Mouse (Mus musculus): Measurements from ENCODE around the gene Lep. TPM values are rescaled to one million over a fixed set of nuclear protein-coding genes. Genes with fewer than 3 reads are reported as not detected.

Gene Lep
- total and polyA plus RNA-seq, 2 experiments from 2014 or later, result not detected

DNA sequence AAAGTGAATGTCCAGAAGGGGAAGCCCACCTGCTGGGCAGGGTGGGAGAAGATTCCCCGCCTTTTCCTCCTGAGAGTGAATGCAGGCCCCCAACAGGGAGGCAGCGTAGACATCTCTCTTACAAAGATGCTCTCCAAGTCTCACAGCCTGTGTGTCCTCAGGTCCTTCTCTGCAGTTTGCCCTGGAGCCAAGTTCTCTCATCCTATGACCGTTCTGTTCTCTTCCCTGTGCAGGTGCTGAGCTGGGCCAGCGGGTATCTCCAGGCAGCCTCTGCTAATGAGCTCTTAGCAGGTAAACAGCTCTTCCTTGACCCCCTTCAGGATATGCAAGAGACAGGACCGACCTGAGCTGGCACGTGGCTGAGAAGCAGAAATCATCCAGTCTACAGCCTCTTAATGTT is 38.5 kb upstream of the Lep start:
- TF ChIP-seq CTCF (IDR thresholded peaks at IDR 0.05; ENCODE audit: low read depth), result no peak
- peaks cover 14% of the 10 kb centered on the region for H3K4me1 ChIP-seq (ENCODE audit: insufficient read depth)
- peaks cover 9% of the 10 kb centered on the region; the same call in 1 of the 2 replicates for H3K27me3 ChIP-seq (ENCODE audit: insufficient read depth, low read length)
- no peaks in the 10 kb centered on the region for H3K36me3 ChIP-seq (ENCODE audit: insufficient read depth)
- 64% methylated on average over 6 of the region's 6 CpGs for WGBS
- no peak overlapping the region for H3K27ac ChIP-seq (ENCODE audit: low read depth, low read length)
- H3K9ac ChIP-seq, result no peak overlapping the region
- no peaks in the 10 kb centered on the region for H3K9me3 ChIP-seq (ENCODE audit: low read length)
- ATAC-seq (no peak), DNase-seq (no peak)
- H3K4me3 ChIP-seq (ENCODE audit: low read depth, low read length), result no peak overlapping the region
- H3K4me2 ChIP-seq (ENCODE audit: low read depth), result no peak overlapping the region

DNA sequence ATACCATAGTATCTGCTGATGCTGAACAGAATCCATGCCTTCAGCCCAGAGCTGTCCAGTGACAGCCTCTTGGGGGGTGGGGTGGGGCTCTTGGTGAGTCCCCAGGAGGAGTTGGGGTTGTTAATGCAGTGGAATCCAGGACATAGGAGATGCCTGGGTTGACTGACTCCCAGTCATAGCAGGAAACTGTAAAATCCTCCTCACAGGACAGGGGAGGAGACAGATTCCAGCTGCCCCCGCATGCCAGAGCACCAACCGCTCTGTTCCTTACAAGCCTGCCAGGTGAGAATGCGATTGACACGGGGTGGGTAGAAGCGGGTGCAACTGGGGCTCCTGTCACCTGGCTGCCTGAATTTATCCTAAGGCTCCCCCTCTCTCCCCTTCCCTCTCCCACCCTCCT is 37.9 kb upstream of the Lep start:
- Histone ChIP-seq H3K4me2 (ENCODE audit: low read depth) (no peak overlapping the region), H3K27ac (ENCODE audit: low read depth, low read length) (no peak overlapping the region), H3K4me1 (ENCODE audit: insufficient read depth) (peaks cover 8% of the 10 kb centered on the region), H3K9ac (no peak overlapping the region), H3K36me3 (ENCODE audit: insufficient read depth) (no peaks in the 10 kb centered on the region), H3K27me3 (ENCODE audit: insufficient read depth, low read length) (peaks cover 9% of the 10 kb centered on the region; the same call in 1 of the 2 replicates), H3K4me3 (ENCODE audit: low read depth, low read length) (no peak overlapping the region), H3K9me3 (ENCODE audit: low read length) (no peaks in the 10 kb centered on the region)
- 79% methylated on average over 5 of the region's 5 CpGs for WGBS
- no peak for ATAC-seq
- DNase-seq, result no peak
- TF ChIP-seq CTCF (IDR thresholded peaks at IDR 0.05; ENCODE audit: low read depth), result no peak

DNA sequence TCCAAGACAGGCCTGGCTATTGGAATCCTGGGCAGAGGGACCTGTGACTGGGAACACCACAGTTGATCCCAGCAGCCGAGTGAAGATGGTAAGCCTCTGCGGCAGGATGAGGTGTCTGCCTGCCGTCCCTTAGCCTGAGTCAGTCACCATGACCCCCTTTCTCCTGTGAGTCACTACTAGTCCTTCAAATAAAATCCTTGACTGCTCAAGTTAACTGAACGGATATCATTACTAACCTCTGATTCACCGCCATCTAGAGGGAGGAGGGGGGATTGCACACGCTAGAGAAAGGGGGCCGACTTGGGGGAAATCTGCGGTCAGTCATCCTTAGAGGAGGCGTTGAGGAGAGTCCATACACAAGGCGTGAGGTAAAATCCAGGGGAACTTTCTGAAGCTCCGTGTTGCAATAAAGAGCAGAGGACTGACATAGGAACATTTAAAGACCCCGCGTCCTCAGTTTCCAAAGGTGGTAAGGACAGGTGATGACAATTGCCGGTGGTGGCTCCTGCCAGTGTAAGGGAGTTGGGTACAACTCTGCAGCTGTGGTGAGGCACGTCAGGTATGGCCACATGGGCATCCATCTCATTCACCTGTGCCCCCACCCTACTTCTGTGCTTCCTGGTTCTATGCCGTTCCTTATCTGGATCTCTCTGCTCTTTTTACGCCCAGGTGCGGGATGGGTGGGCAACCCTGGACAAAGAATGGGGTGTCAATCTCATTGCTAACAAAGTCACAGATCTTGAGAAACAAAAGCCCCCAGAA is 36.6 kb upstream of the Lep start:
- 37% methylated on average over 18 of the region's 18 CpGs for WGBS
- TF ChIP-seq CTCF (IDR thresholded peaks at IDR 0.05; ENCODE audit: low read depth), result peak; percentile 84
- H3K36me3 ChIP-seq (ENCODE audit: insufficient read depth), result no peaks in the 10 kb centered on the region
- H3K4me3 ChIP-seq (ENCODE audit: low read depth, low read length), result no peak overlapping the region
- peaks cover 9% of the 10 kb centered on the region for H3K27me3 ChIP-seq (ENCODE audit: insufficient read depth, low read length)
- H3K27ac ChIP-seq (ENCODE audit: low read depth, low read length), result no peak overlapping the region
- ATAC-seq (peak; percentile 44), DNase-seq (peak; percentile 84)
- no peaks in the 10 kb centered on the region for H3K9me3 ChIP-seq (ENCODE audit: low read length)
- peak overlapping the region; percentile 40 for H3K4me2 ChIP-seq (ENCODE audit: low read depth)
- peaks cover 7% of the 10 kb centered on the region; the same call in 1 of the 2 replicates for H3K4me1 ChIP-seq (ENCODE audit: insufficient read depth)
- no peak overlapping the region for H3K9ac ChIP-seq

DNA sequence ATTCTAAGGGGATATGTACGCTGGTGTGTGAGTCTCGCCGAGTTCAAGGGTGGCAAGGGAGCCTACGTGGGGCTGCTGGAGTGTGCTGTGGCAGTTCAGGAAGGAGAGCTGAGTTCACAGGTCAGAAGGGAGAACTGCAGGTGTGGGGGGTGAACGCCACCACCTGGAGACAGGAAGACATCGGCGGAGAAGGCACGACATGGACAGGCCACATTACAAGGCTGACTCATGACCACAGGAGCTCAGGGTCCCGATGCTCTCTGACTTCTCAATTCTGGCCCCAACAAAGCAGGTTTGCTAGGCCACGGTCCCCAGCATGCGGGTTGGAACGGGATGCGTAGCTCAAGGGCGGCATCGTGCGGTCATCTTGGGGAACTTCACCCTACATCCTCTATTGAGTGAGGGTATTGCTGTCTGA is 36.0 kb upstream of the Lep start:
- Histone ChIP-seq H3K27me3 (ENCODE audit: insufficient read depth, low read length) (peaks cover 9% of the 10 kb centered on the region), H3K4me1 (ENCODE audit: insufficient read depth) (peaks cover 7% of the 10 kb centered on the region; the same call in 1 of the 2 replicates), H3K9ac (no peak overlapping the region), H3K4me2 (ENCODE audit: low read depth) (peak overlapping the region; percentile 40), H3K27ac (ENCODE audit: low read depth, low read length) (no peak overlapping the region), H3K9me3 (ENCODE audit: low read length) (no peaks in the 10 kb centered on the region), H3K4me3 (ENCODE audit: low read depth, low read length) (0 out of 2 replicates have a peak overlapping the region, but pooled peaks have one; percentile 14), H3K36me3 (ENCODE audit: insufficient read depth) (no peaks in the 10 kb centered on the region)
- ATAC-seq (peak; percentile 87), DNase-seq (peak; percentile 88)
- TF ChIP-seq CTCF (IDR thresholded peaks at IDR 0.05; ENCODE audit: low read depth), result peak; percentile 99
- WGBS, result 6% methylated on average over 16 of the region's 16 CpGs

DNA sequence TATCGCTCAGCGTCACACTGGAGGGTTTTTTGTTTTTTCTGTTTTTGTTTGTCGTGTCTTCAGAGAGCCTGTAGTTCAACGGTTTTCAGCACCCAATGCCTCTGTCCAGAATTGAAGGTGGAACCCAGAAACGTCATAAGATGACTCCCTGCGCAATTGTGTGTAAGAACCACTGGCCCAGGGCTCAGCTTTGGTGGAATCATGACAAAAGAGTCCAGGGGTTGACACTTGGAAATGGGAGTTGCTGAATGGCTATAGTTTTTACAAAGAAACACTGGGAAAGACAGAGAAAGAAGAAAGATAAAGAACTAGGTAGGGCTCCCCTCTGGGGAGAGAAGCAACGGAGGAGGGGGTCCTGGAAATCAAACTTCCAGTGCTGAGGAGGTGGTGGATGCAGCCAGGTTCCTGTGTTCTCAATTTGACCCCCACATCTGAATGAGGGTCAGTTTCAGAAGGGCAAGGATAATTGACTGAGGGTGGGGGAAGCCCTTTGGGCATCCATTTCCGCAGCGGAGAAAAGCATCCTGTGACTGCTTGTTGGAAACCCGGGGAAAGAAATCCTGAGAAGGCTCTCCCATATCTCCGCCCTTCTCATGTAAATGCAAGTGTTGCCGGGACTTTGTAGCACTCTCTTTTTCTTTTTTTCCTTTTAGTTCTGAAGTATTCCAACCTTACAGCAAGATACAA is 34.1 kb upstream of the Lep start:
- ATAC-seq, result no peak
- Histone ChIP-seq H3K9me3 (ENCODE audit: low read length) (no peaks in the 10 kb centered on the region), H3K4me3 (ENCODE audit: low read depth, low read length) (no peak overlapping the region), H3K4me1 (ENCODE audit: insufficient read depth) (peaks cover 7% of the 10 kb centered on the region; the same call in 1 of the 2 replicates), H3K36me3 (ENCODE audit: insufficient read depth) (no peaks in the 10 kb centered on the region), H3K27ac (ENCODE audit: low read depth, low read length) (no peak overlapping the region), H3K27me3 (ENCODE audit: insufficient read depth, low read length) (peaks cover 9% of the 10 kb centered on the region), H3K9ac (no peak overlapping the region), H3K4me2 (ENCODE audit: low read depth) (no peak overlapping the region)
- no peak for DNase-seq
- WGBS, result 38% methylated on average over 12 of the region's 12 CpGs
- TF ChIP-seq CTCF (IDR thresholded peaks at IDR 0.05; ENCODE audit: low read depth), result no peak

DNA sequence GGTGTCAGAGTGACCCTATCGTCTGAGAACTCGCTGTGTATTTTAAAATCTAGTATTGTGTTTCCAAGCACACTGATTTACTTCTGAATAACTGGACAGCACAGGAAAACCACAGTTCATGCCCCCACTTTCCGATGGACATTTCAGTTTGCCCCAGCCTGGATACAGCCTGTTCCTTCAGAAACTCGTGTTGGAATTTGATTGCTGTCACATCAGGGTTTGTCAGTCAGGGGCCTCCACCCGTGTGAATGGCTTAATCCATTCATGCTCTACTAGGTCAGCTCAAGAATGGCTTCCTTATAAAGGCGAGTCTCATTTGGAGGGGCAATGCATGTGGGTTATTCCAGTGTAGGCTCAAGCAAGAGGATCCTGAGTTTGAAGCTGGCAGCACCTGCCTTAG is 33.3 kb upstream of the Lep start:
- H3K4me2 ChIP-seq (ENCODE audit: low read depth), result no peak overlapping the region
- H3K27me3 ChIP-seq (ENCODE audit: insufficient read depth, low read length), result peaks cover 9% of the 10 kb centered on the region
- H3K4me1 ChIP-seq (ENCODE audit: insufficient read depth), result peaks cover 7% of the 10 kb centered on the region; the same call in 1 of the 2 replicates
- H3K9ac ChIP-seq, result no peak overlapping the region
- no peaks in the 10 kb centered on the region for H3K36me3 ChIP-seq (ENCODE audit: insufficient read depth)
- H3K9me3 ChIP-seq (ENCODE audit: low read length), result no peaks in the 10 kb centered on the region
- ATAC-seq (no peak), DNase-seq (no peak)
- TF ChIP-seq CTCF (IDR thresholded peaks at IDR 0.05; ENCODE audit: low read depth), result no peak
- no peak overlapping the region for H3K4me3 ChIP-seq (ENCODE audit: low read depth, low read length)
- no peak overlapping the region for H3K27ac ChIP-seq (ENCODE audit: low read depth, low read length)
- 26% methylated on average over 6 of the region's 6 CpGs for WGBS

GRCm38 (mm10) chr6:29028129-29028528 is 31.9 kb upstream of the Lep start:
- no peaks in the 10 kb centered on the region for H3K36me3 ChIP-seq (ENCODE audit: insufficient read depth)
- H3K4me3 ChIP-seq (ENCODE audit: low read depth, low read length), result no peak overlapping the region
- H3K27me3 ChIP-seq (ENCODE audit: insufficient read depth, low read length), result peaks cover 9% of the 10 kb centered on the region
- TF ChIP-seq CTCF (IDR thresholded peaks at IDR 0.05; ENCODE audit: low read depth), result no peak
- H3K4me1 ChIP-seq (ENCODE audit: insufficient read depth), result peaks cover 7% of the 10 kb centered on the region; the same call in 1 of the 2 replicates
- H3K27ac ChIP-seq (ENCODE audit: low read depth, low read length), result no peak overlapping the region
- no peak for DNase-seq
- H3K9ac ChIP-seq, result no peak overlapping the region
- 66% methylated on average over 5 of the region's 5 CpGs for WGBS
- H3K4me2 ChIP-seq (ENCODE audit: low read depth), result no peak overlapping the region
- no peaks in the 10 kb centered on the region for H3K9me3 ChIP-seq (ENCODE audit: low read length)
- no peak for ATAC-seq
